Mouse (Mus musculus) erythroblast, embryonic 14.5 days (primary cell): ENCODE measurements around the gene Nfe2l1. TPM values are rescaled to one million over a fixed set of nuclear protein-coding genes. Genes with fewer than 3 reads are reported as not detected.
"Not testable (repeated sequence)": the region's sequence is repeated elsewhere in the genome, so short reads cannot be mapped to it uniquely, and the experiment has no call there.

Experiments used
- H3K27me3 ChIP-seq: 2 replicates; pipeline ENCODE4 v1.6.1; 2012; ENCODE audit warnings: inconsistent platforms; ENCODE audit not compliant: control insufficient read depth
- H3K36me3 ChIP-seq: 2 replicates; pipeline ENCODE4 v1.6.1; 2012; ENCODE audit warnings: mild to moderate bottlenecking, inconsistent platforms; ENCODE audit not compliant: control insufficient read depth
- H3K4me1 ChIP-seq: 2 replicates; pipeline ENCODE4 v1.6.1; 2012; ENCODE audit warnings: inconsistent platforms; ENCODE audit not compliant: control insufficient read depth
- H3K4me3 ChIP-seq: replicated peaks from 2 replicates; pipeline ENCODE3; 2012; ENCODE audit warnings: moderate library complexity, mild to moderate bottlenecking, inconsistent platforms
- H3K9me3 ChIP-seq: 2 replicates; pipeline ENCODE4 v1.6.1; 2012; ENCODE audit warnings: low read length, inconsistent platforms, mixed read lengths; ENCODE audit not compliant: control insufficient read depth
- GATA1 ChIP-seq: IDR thresholded peaks from 2 replicates; pipeline ENCODE4 v1.6.1; 2012; ENCODE audit warnings: low read length, inconsistent platforms, mixed read lengths
- TAL1 ChIP-seq: IDR thresholded peaks from 3 replicates; pipeline ENCODE4 v1.6.1; 2012; ENCODE audit warnings: low read length, inconsistent platforms, mixed read lengths
- polyA plus RNA-seq: library from polyadenylated mRNA; stranded (reverse); fragments of >175 nt; gene quantifications from 2 replicates; pipeline ENCODE4 v1.2.3, GENCODE M21; 2012

The Nfe2l1 gene
- polyA plus RNA-seq, 1 experiment: 4.6 TPM

GRCm38 (mm10) chr11:96849681-96850467 lies 20.1 kb upstream of the Nfe2l1 start, which contains the start of gene Copz2:
TSS of gene Copz2 (plus strand) at chr11:96849870.
- peaks cover 44% of the 10 kb centered on the region for H3K27me3 ChIP-seq
- peaks cover 9% of the 10 kb centered on the region for H3K4me1 ChIP-seq
- peak within 1 kb of the TSS; percentile 54 for H3K4me3 ChIP-seq
- no peaks in the 10 kb centered on the region for H3K9me3 ChIP-seq
- no peaks in the 10 kb centered on the region for H3K36me3 ChIP-seq
- no peak for TF ChIP-seq TAL1
- TF ChIP-seq GATA1: no peak

- not testable (repeated sequence) for H3K4me1 ChIP-seq, H3K9me3 ChIP-seq, H3K4me3 ChIP-seq, H3K36me3 ChIP-seq
- H3K27me3 ChIP-seq: peaks cover 44% of the 10 kb centered on the region
Measured at GRCm38 (mm10) chr11:96849145-96849544, 19.4 kb upstream of the Nfe2l1 start.

- Histone ChIP-seq H3K4me3 (no peak overlapping the region), H3K9me3 (no peaks in the 10 kb centered on the region)
- TF ChIP-seq TAL1: no peak
- TF ChIP-seq GATA1: no peak
Measured at GRCm38 (mm10) chr11:96848694-96849093, 18.9 kb upstream of the Nfe2l1 start.

GRCm38 (mm10) chr11:96847240-96847639 lies 17.5 kb upstream of the Nfe2l1 start:
- Histone ChIP-seq H3K27me3 (peaks cover 42% of the 10 kb centered on the region), H3K9me3 (no peaks in the 10 kb centered on the region), H3K36me3 (no peaks in the 10 kb centered on the region), H3K4me3 (no peak overlapping the region), H3K4me1 (peaks cover 9% of the 10 kb centered on the region)
- no peak for TF ChIP-seq GATA1
- TF ChIP-seq TAL1: no peak

More at GRCm38 (mm10) chr11:96848694-96849093, 18.9 kb upstream of the Nfe2l1 start:
- Histone ChIP-seq H3K4me1 (peaks cover 9% of the 10 kb centered on the region), H3K36me3 (no peaks in the 10 kb centered on the region), H3K27me3 (peaks cover 44% of the 10 kb centered on the region)

GRCm38 (mm10) chr11:96843627-96844026 lies 13.9 kb upstream of the Nfe2l1 start:
- peaks cover 21% of the 10 kb centered on the region for H3K27me3 ChIP-seq
- H3K4me3 ChIP-seq: no peak overlapping the region
- no peak for TF ChIP-seq GATA1
- TF ChIP-seq TAL1: no peak
- H3K9me3 ChIP-seq: no peaks in the 10 kb centered on the region
- H3K36me3 ChIP-seq: no peaks in the 10 kb centered on the region
- no peaks in the 10 kb centered on the region for H3K4me1 ChIP-seq

- Histone ChIP-seq H3K4me1 (peaks cover 4% of the 10 kb centered on the region), H3K9me3 (no peaks in the 10 kb centered on the region), H3K27me3 (peaks cover 7% of the 10 kb centered on the region), H3K36me3 (no peaks in the 10 kb centered on the region), H3K4me3 (no peak overlapping the region)
- TF ChIP-seq TAL1 (no peak), GATA1 (no peak)
Measured at GRCm38 (mm10) chr11:96840290-96840689, 10.5 kb upstream of the Nfe2l1 start.

GRCm38 (mm10) chr11:96839877-96840276 lies 10.1 kb upstream of the Nfe2l1 start:
- Histone ChIP-seq H3K9me3 (no peaks in the 10 kb centered on the region), H3K4me1 (peaks cover 4% of the 10 kb centered on the region), H3K4me3 (no peak overlapping the region), H3K36me3 (no peaks in the 10 kb centered on the region), H3K27me3 (peaks cover 7% of the 10 kb centered on the region)
- TF ChIP-seq GATA1: no peak
- no peak for TF ChIP-seq TAL1

- TF ChIP-seq TAL1 (no peak), GATA1 (no peak)
- peaks cover 4% of the 10 kb centered on the region for H3K4me1 ChIP-seq
- H3K9me3 ChIP-seq: no peaks in the 10 kb centered on the region
Measured at GRCm38 (mm10) chr11:96839428-96839827, 9.7 kb upstream of the Nfe2l1 start.

GRCm38 (mm10) chr11:96838341-96838740 lies 8.6 kb upstream of the Nfe2l1 start:
- TF ChIP-seq GATA1 (no peak), TAL1 (no peak)
- H3K4me1 ChIP-seq: peaks cover 4% of the 10 kb centered on the region

More at GRCm38 (mm10) chr11:96839428-96839827, 9.7 kb upstream of the Nfe2l1 start:
- Histone ChIP-seq H3K27me3 (peaks cover 7% of the 10 kb centered on the region), H3K4me3 (no peak overlapping the region), H3K36me3 (no peaks in the 10 kb centered on the region)

More at GRCm38 (mm10) chr11:96838341-96838740, 8.6 kb upstream of the Nfe2l1 start:
- H3K27me3 ChIP-seq: peaks cover 10% of the 10 kb centered on the region
- H3K9me3 ChIP-seq: no peaks in the 10 kb centered on the region
- no peaks in the 10 kb centered on the region for H3K36me3 ChIP-seq
- no peak overlapping the region for H3K4me3 ChIP-seq
